Mouse (Mus musculus): ENCODE measurements around the gene Vapb. TPM values are rescaled to one million over a fixed set of nuclear protein-coding genes. Genes with fewer than 3 reads are reported as not detected.

Vapb gene
- total RNA-seq, 2 experiments from 2014 or later, result 92.8 to 94.2 TPM

- no peak for DNase-seq
These were observed 921 bp downstream of the Vapb start for GRCm38 (mm10) chr2:173738232-173738631.

GRCm38 (mm10) chr2:173739107-173739506 lies 1.8 kb downstream of the Vapb start:
- DNase-seq, result no peak

GRCm38 (mm10) chr2:173742090-173742489 lies 4.8 kb downstream of the Vapb start:
- DNase-seq, result no peak

GRCm38 (mm10) chr2:173742744-173743143 lies 5.4 kb downstream of the Vapb start:
- DNase-seq, result no peak

- DNase-seq, result no peak
These were observed 6.9 kb downstream of the Vapb start for GRCm38 (mm10) chr2:173744070-173744815.

- DNase-seq, result no peak
These were observed 11.8 kb downstream of the Vapb start for GRCm38 (mm10) chr2:173748961-173749659.

GRCm38 (mm10) chr2:173755433-173756144 lies 18.3 kb downstream of the Vapb start:
- no peak for DNase-seq

- DNase-seq, result no peak
These were observed 20.4 kb downstream of the Vapb start for GRCm38 (mm10) chr2:173757624-173758155.

GRCm38 (mm10) chr2:173760607-173761006 lies 23.3 kb downstream of the Vapb start:
- no peak for DNase-seq

- no peak for DNase-seq
These were observed 27.3 kb downstream of the Vapb start for GRCm38 (mm10) chr2:173764629-173765028.

- no peak for DNase-seq
These were observed 30.8 kb downstream of the Vapb start for GRCm38 (mm10) chr2:173767959-173768595.

GRCm38 (mm10) chr2:173769183-173769582 lies 31.9 kb downstream of the Vapb start:
- no peak for DNase-seq

GRCm38 (mm10) chr2:173770620-173771019 lies 33.3 kb downstream of the Vapb start:
- DNase-seq, result no peak

- no peak for DNase-seq
These were observed 34.4 kb downstream of the Vapb start for GRCm38 (mm10) chr2:173771706-173772105.

- no peak for DNase-seq
These were observed 38.2 kb downstream of the Vapb start for GRCm38 (mm10) chr2:173775556-173775955.

- no peak for DNase-seq
These were observed 38.8 kb downstream of the Vapb start for GRCm38 (mm10) chr2:173776108-173776507.

- DNase-seq, result no peak
These were observed 43.6 kb downstream of the Vapb start for GRCm38 (mm10) chr2:173780931-173781330.

GRCm38 (mm10) chr2:173784366-173784765 lies 47.1 kb downstream of the Vapb start:
- DNase-seq, result no peak

- no peak for DNase-seq
These were observed 47.6 kb downstream of the Vapb start for GRCm38 (mm10) chr2:173784884-173785283.

GRCm38 (mm10) chr2:173789945-173790804 lies 52.9 kb downstream of the Vapb start:
- DNase-seq, result peak; percentile 73

Data from heart, postnatal 4 days (tissue).